In the genomic region with DNA sequence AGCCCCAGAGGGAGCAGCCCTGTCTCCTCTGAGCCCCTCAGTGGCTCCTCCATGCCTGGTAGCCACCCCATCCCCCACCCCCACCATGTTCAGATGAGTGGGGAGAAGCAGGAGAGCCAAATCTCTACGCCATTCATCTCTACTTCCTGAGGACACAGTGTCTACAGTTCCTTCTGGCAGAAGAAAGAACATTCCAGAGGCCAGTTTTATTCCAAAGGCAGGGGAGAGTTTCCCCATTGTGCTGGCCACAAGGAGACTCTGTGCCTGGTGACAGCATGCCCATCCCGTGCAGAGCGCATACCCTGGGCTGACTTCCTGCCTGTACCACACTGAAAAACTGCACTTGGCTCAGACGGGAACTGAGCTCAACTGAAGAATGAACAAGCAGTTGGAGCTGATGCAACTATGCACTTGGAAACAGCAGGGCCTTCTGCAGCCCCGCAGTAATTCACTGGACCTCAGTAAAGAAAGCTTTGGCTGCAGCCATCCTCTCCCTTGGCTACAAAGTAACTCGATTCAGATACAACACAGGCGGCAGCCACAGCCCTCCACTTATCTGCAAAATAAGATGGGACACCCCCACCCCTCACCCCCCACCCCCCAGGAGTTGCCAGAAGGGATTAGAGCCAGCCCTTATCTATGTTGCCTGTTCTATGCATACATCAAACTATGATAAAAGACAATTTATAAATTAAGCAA, we compare ENCODE assay signal across 9 mouse cellular contexts. TPM values are rescaled to one million over a fixed set of nuclear protein-coding genes. Genes with fewer than 3 reads are reported as not detected.
A peak's percentile ranks its signal among the peaks of the same experiment; 100 is the strongest.
DNase-seq lines count a peak whose midpoint lies in the region; ATAC-seq and TF ChIP-seq lines count a peak whose summit lies in the region.
"Had no signal": no experiment of that assay in that cellular context is flagged by ENCODE, and none has a peak within 500 bp of the region (broad histone marks: within the 10 kb centered on the region; RNA-seq: fewer than 3 reads in every experiment).

No protein-coding gene starts in this region.

- H3K4me3 ChIP-seq in hindbrain, embryonic 11.5 days (ENCODE audit: low read depth, low read length) = no peak overlapping the region
- H3K4me3 ChIP-seq in stomach, postnatal 0 days (ENCODE audit: low read depth, low read length) = no peak overlapping the region

- H3K36me3 ChIP-seq in hindbrain, embryonic 11.5 days (ENCODE audit: control insufficient read depth, insufficient read depth, low read length) = no peaks in the 10 kb centered on the region
- H3K36me3 ChIP-seq in stomach, postnatal 0 days (ENCODE audit: control insufficient read depth, insufficient read depth, low read length) = no peaks in the 10 kb centered on the region

- peak; percentile 40; the same call in 1 of the 2 replicates for ATAC-seq in cerebellum, adult (ENCODE audit: insufficient number of reproducible peaks, low FRiP score, low TSS enrichment)
- ATAC-seq in hindbrain, embryonic 11.5 days (ENCODE audit: low FRiP score) = no peak
- peak; percentile 71; the same call in 1 of the 2 replicates for ATAC-seq in stomach, postnatal 0 days (ENCODE audit: low FRiP score, low TSS enrichment)

- H3K4me2 ChIP-seq in hindbrain, embryonic 11.5 days (replicated peaks; ENCODE audit: low read depth, low read length) = no peak overlapping the region
- no peak overlapping the region for H3K4me2 ChIP-seq in stomach, postnatal 0 days (replicated peaks; ENCODE audit: low read depth)

- H3K27ac ChIP-seq in hindbrain, embryonic 11.5 days (ENCODE audit: low read depth, low read length) = no peak overlapping the region
- H3K27ac ChIP-seq in stomach, postnatal 0 days (replicated peaks) = peak overlapping the region; percentile 67

- WGBS in hindbrain, embryonic 11.5 days = 40% methylated on average over 7 of the region's 7 CpGs
- WGBS in stomach, postnatal 0 days = 15% methylated on average over 7 of the region's 7 CpGs

- no peaks in the 10 kb centered on the region for H3K27me3 ChIP-seq in hindbrain, embryonic 11.5 days (ENCODE audit: control insufficient read depth, insufficient read depth, low read length)
- H3K27me3 ChIP-seq in stomach, postnatal 0 days (ENCODE audit: control insufficient read depth, insufficient read depth, low read length) = no peaks in the 10 kb centered on the region

- no peaks in the 10 kb centered on the region for H3K4me1 ChIP-seq in hindbrain, embryonic 11.5 days (replicated peaks; ENCODE audit: control insufficient read depth, insufficient read depth, low read length)
- H3K4me1 ChIP-seq in stomach, postnatal 0 days (replicated peaks; ENCODE audit: control insufficient read depth, insufficient read depth) = no peaks in the 10 kb centered on the region

- H3K9ac ChIP-seq in hindbrain, embryonic 11.5 days (ENCODE audit: low read depth, low read length) = no peak overlapping the region
- no peak overlapping the region for H3K9ac ChIP-seq in stomach, postnatal 0 days (ENCODE audit: low read length)

- TF ChIP-seq EP300 in stomach, postnatal 0 days (optimal IDR thresholded peaks at IDR 0.05) = no peak

- TF ChIP-seq CTCF in stomach, postnatal 0 days (IDR thresholded peaks at IDR 0.05; ENCODE audit: low read depth) = 0 out of 2 replicates have a peak, but pooled peaks have one; percentile 2

- DNase-seq in MEL-GATA-1-ER (ENCODE audit: extremely low read depth, low read depth) = peak; percentile 52
- DNase-seq in frontal cortex, postnatal 14 days (ENCODE audit: low spot score in 2 of 2) = peak; percentile 47 to 61
- DNase-seq in hindbrain, embryonic 11.5 days (ENCODE audit: low spot score) = peak; percentile 6
- DNase-seq in layer of hippocampus, adult 18-20 months (ENCODE audit: low spot score in 2 of 2) = peak; percentile 29 to 67
- peak; percentile 45 for DNase-seq in lung, postnatal 14 days
- peak; percentile 20 for DNase-seq in stomach, postnatal 0 days (ENCODE audit: low spot score)
- no peak for DNase-seq in thymus, adult 18-20 months

- no peaks in the 10 kb centered on the region for H3K9me3 ChIP-seq in hindbrain, embryonic 11.5 days (ENCODE audit: control insufficient read depth, low read length)
- no peaks in the 10 kb centered on the region for H3K9me3 ChIP-seq in stomach, postnatal 0 days (ENCODE audit: control insufficient read depth, low read length)

RNA-seq across cellular contexts. Expression of a gene that starts 20.6 kb away (rescaled TPM):
- 0.32 and 0.66 TPM in 2 replicates for polyA plus RNA-seq in hindbrain, embryonic 11.5 days (2014; fragmentation: Nextera tagmentation; extraction: Ambion mirVana)
- 1 to 10 TPM; 1.7 to 2.0 TPM for total RNA-seq in layer of hippocampus, adult 18-20 months (2021)
- 2.4 and 2.6 TPM in 2 replicates for polyA plus RNA-seq in stomach, postnatal 0 days (2015; fragmentation: Nextera tagmentation; extraction: Ambion mirVana)

RNA-seq across cellular contexts. Expression of a gene that starts 24.0 kb away (rescaled TPM):
- not detected in 2 replicates for polyA plus RNA-seq in hindbrain, embryonic 11.5 days (2014; fragmentation: Nextera tagmentation; extraction: Ambion mirVana)
- not detected for total RNA-seq in layer of hippocampus, adult 18-20 months (2021)
- not detected in 2 replicates for polyA plus RNA-seq in stomach, postnatal 0 days (2015; fragmentation: Nextera tagmentation; extraction: Ambion mirVana)
- polyA plus RNA-seq: neural tube, embryonic 11.5 days had no signal

RNA-seq across cellular contexts. Expression of a gene that starts 48.1 kb away (rescaled TPM):
- 64.4 and 65.1 TPM in 2 replicates for polyA plus RNA-seq in hindbrain, embryonic 11.5 days (2014; fragmentation: Nextera tagmentation; extraction: Ambion mirVana)
- total RNA-seq in layer of hippocampus, adult 18-20 months (2021) = 10 to 100 TPM; 32.0 to 38.5 TPM
- polyA plus RNA-seq in stomach, postnatal 0 days (2015; fragmentation: Nextera tagmentation; extraction: Ambion mirVana) = 2.3 and 2.5 TPM in 2 replicates

Comparison
In these comparisons a context has a peak if more than half of its experiments do, and no peak if none do; other contexts are left out.
1. DNase-seq: peak in MEL-GATA-1-ER (single experiment), frontal cortex, postnatal 14 days (2 of 2), hindbrain, embryonic 11.5 days (single experiment), layer of hippocampus, adult 18-20 months (2 of 2), lung, postnatal 14 days (single experiment) and stomach, postnatal 0 days (single experiment); none in thymus, adult 18-20 months (0 of 2).
2. RNA of a gene that starts 48.1 kb away (polyA plus RNA-seq): 64.4 to 65.1 TPM in hindbrain, embryonic 11.5 days; 2.3 to 2.5 TPM in stomach, postnatal 0 days; every median in the first group is over 10 times any median in the second.